ENCODE assay signal across 8 mouse cellular contexts in genomic region chr13:73271336-73272242, GRCm38 (mm10). TPM values are rescaled to one million over a fixed set of nuclear protein-coding genes. Genes with fewer than 3 reads are reported as not detected.
DNase-seq lines count a peak whose midpoint lies in the region; ATAC-seq and TF ChIP-seq lines count a peak whose summit lies in the region.

No protein-coding gene starts in this region.

- intact Hi-C loops in heart, postnatal 25 days (cut with DNase I): no loop called here
- intact Hi-C loops in left cerebral cortex, postnatal 10 days (cut with DNase I): loop anchor here (1.0 kb wide), 1 partner anchor 1311 kb away; no protein-coding TSS in a partner anchor

- peak overlapping the region; percentile 72 for H3K9ac ChIP-seq in heart, embryonic 12.5 days
- H3K9ac ChIP-seq in hindbrain, embryonic 14.5 days: peak overlapping the region; percentile 39; the same call in 1 of the 2 replicates
- H3K9ac ChIP-seq in midbrain, postnatal 0 days (replicated peaks; ENCODE audit: low read length, poor library complexity, severe bottlenecking): 0 out of 2 replicates have a peak overlapping the region, but pooled peaks have one; percentile 8

- TF ChIP-seq CTCF in midbrain, postnatal 0 days (IDR thresholded peaks at IDR 0.05): no peak

- peak overlapping the region; percentile 37 for H3K4me3 ChIP-seq in heart, embryonic 12.5 days
- peak overlapping the region; percentile 21 for H3K4me3 ChIP-seq in hindbrain, embryonic 14.5 days (replicated peaks; ENCODE audit: low read length)
- H3K4me3 ChIP-seq in midbrain, postnatal 0 days (ENCODE audit: low read depth, low read length): peak overlapping the region; percentile 31

- peak overlapping the region; percentile 71 for H3K27ac ChIP-seq in heart, embryonic 12.5 days (ENCODE audit: poor library complexity, severe bottlenecking)
- H3K27ac ChIP-seq in hindbrain, embryonic 14.5 days: no peak overlapping the region
- no peak overlapping the region for H3K27ac ChIP-seq in midbrain, postnatal 0 days (ENCODE audit: low read depth, low read length)

- H3K27me3 ChIP-seq in heart, embryonic 12.5 days (replicated peaks): peaks cover 74% of the 10 kb centered on the region
- peaks cover 82% of the 10 kb centered on the region for H3K27me3 ChIP-seq in hindbrain, embryonic 14.5 days (ENCODE audit: control insufficient read depth, insufficient read depth, low read length)
- H3K27me3 ChIP-seq in midbrain, postnatal 0 days (ENCODE audit: insufficient read depth, low read length): peaks cover 67% of the 10 kb centered on the region

- peaks cover 89% of the 10 kb centered on the region for H3K4me1 ChIP-seq in heart, embryonic 12.5 days (replicated peaks)
- H3K4me1 ChIP-seq in hindbrain, embryonic 14.5 days (replicated peaks; ENCODE audit: control insufficient read depth, insufficient read depth, low read length): peaks cover 16% of the 10 kb centered on the region
- H3K4me1 ChIP-seq in midbrain, postnatal 0 days (ENCODE audit: insufficient read depth, low read length): peaks cover 2% of the 10 kb centered on the region; the same call in 1 of the 2 replicates

- H3K36me3 ChIP-seq in heart, embryonic 12.5 days: peaks cover 11% of the 10 kb centered on the region
- no peaks in the 10 kb centered on the region for H3K36me3 ChIP-seq in hindbrain, embryonic 14.5 days (replicated peaks; ENCODE audit: control insufficient read depth, insufficient read depth)
- no peaks in the 10 kb centered on the region for H3K36me3 ChIP-seq in midbrain, postnatal 0 days (ENCODE audit: insufficient read depth, low read length)

- ATAC-seq in heart, embryonic 12.5 days (ENCODE audit: insufficient number of reproducible peaks, low FRiP score): no peak
- 0 out of 2 replicates have a peak, but pooled peaks have one; percentile 38 for ATAC-seq in hindbrain, embryonic 14.5 days (ENCODE audit: low FRiP score)
- ATAC-seq in midbrain, postnatal 0 days (ENCODE audit: low FRiP score): no peak

- 1% methylated on average over 53 of the region's 53 CpGs for WGBS in heart, embryonic 12.5 days
- WGBS in hindbrain, embryonic 14.5 days: under 1% methylated on average over 53 of the region's 53 CpGs
- WGBS in midbrain, postnatal 0 days: 1% methylated on average over 53 of the region's 53 CpGs

- no peak for DNase-seq in heart, postnatal 25 days (ENCODE audit: low spot score)
- DNase-seq in embryo, embryonic 9.5 days (ENCODE audit: extremely low spot score): peak; percentile 51
- peak; percentile 51 for DNase-seq in hindbrain, embryonic 14.5 days (ENCODE audit: low spot score)
- peak; percentile 25 for DNase-seq in midbrain, postnatal 0 days (ENCODE audit: low spot score)
- DNase-seq in adrenal gland, postnatal 4 days (ENCODE audit: low spot score in 2 of 2): no peak
- no peak for DNase-seq in urinary bladder, postnatal 10 days (ENCODE audit: low spot score)
- no peak for DNase-seq in left cerebral cortex, postnatal 10 days (ENCODE audit: extremely low spot score in 1 of 2, low spot score in 2 of 2)

- H3K4me2 ChIP-seq in heart, embryonic 12.5 days: peak overlapping the region; percentile 71
- peak overlapping the region; percentile 53 for H3K4me2 ChIP-seq in hindbrain, embryonic 14.5 days (replicated peaks)
- H3K4me2 ChIP-seq in midbrain, postnatal 0 days (ENCODE audit: low read depth, low read length, poor library complexity, severe bottlenecking): peak overlapping the region; percentile 55

- H3K9me3 ChIP-seq in heart, embryonic 12.5 days (replicated peaks): no peaks in the 10 kb centered on the region
- no peaks in the 10 kb centered on the region for H3K9me3 ChIP-seq in hindbrain, embryonic 14.5 days (ENCODE audit: control insufficient read depth, low read length)
- H3K9me3 ChIP-seq in midbrain, postnatal 0 days (ENCODE audit: low read length): no peaks in the 10 kb centered on the region

RNA-seq across cellular contexts. Expression of gene Irx4, which starts 11.3 kb away (rescaled TPM):
- 62.4 and 65.9 TPM in 2 replicates for polyA plus RNA-seq in heart, embryonic 12.5 days (2016; fragmentation: Nextera tagmentation; extraction: Ambion mirVana)
- total RNA-seq in heart, postnatal 25 days (2021): 10 to 100 TPM; 26.0 to 27.0 TPM
- polyA plus RNA-seq in hindbrain, embryonic 14.5 days (2014; fragmentation: Nextera tagmentation; extraction: Ambion mirVana): 3.9 and 4.2 TPM in 2 replicates
- 2.8 and 2.9 TPM in 2 replicates for total RNA-seq in midbrain, postnatal 0 days (2014; rRNA removed)
- polyA plus RNA-seq in midbrain, postnatal 0 days (2015; fragmentation: Nextera tagmentation; extraction: Ambion mirVana): 0.63 and 1.0 TPM in 2 replicates
- not detected for total RNA-seq in adrenal gland, postnatal 4 days (2021)
- total RNA-seq in left cerebral cortex, postnatal 10 days (2021): not detected

RNA-seq across cellular contexts. Expression of gene Mrpl36, which starts 56.7 kb away (rescaled TPM):
- polyA plus RNA-seq in heart, embryonic 12.5 days (2016; fragmentation: Nextera tagmentation; extraction: Ambion mirVana): 155 and 157 TPM in 2 replicates
- 10 to 100 TPM; 52.7 to 54.5 TPM for total RNA-seq in heart, postnatal 25 days (2021)
- 80.6 and 80.9 TPM in 2 replicates for polyA plus RNA-seq in hindbrain, embryonic 14.5 days (2014; fragmentation: Nextera tagmentation; extraction: Ambion mirVana)
- 26.8 and 40.1 TPM in 2 replicates for total RNA-seq in midbrain, postnatal 0 days (2014; rRNA removed)
- 55.1 TPM in 2 replicates for polyA plus RNA-seq in midbrain, postnatal 0 days (2015; fragmentation: Nextera tagmentation; extraction: Ambion mirVana)
- 10 to 100 TPM; 49.1 to 50.2 TPM for total RNA-seq in adrenal gland, postnatal 4 days (2021)
- 10 to 100 TPM; 27.9 to 33.6 TPM for total RNA-seq in left cerebral cortex, postnatal 10 days (2021)

RNA-seq across cellular contexts. Expression of gene Ndufs6, which starts 56.8 kb away (rescaled TPM):
- 565 and 582 TPM in 2 replicates for polyA plus RNA-seq in heart, embryonic 12.5 days (2016; fragmentation: Nextera tagmentation; extraction: Ambion mirVana)
- total RNA-seq in heart, postnatal 25 days (2021): 1,000 to 10,000 TPM; 1,182 to 1,218 TPM
- 397 and 433 TPM in 2 replicates for polyA plus RNA-seq in hindbrain, embryonic 14.5 days (2014; fragmentation: Nextera tagmentation; extraction: Ambion mirVana)
- total RNA-seq in midbrain, postnatal 0 days (2014; rRNA removed): 111 and 132 TPM in 2 replicates
- polyA plus RNA-seq in midbrain, postnatal 0 days (2015; fragmentation: Nextera tagmentation; extraction: Ambion mirVana): 477 and 509 TPM in 2 replicates
- 100 to 1,000 TPM; 168 to 169 TPM for total RNA-seq in adrenal gland, postnatal 4 days (2021)
- 100 to 1,000 TPM; 172 to 183 TPM for total RNA-seq in left cerebral cortex, postnatal 10 days (2021)

Comparison
In these comparisons a context has a peak if more than half of its experiments do, and no peak if none do; other contexts are left out.
1. H3K9ac ChIP-seq: peak in every context shown above with its lines; median percentile 72 in heart, embryonic 12.5 days; 39 in hindbrain, embryonic 14.5 days; 8 in midbrain, postnatal 0 days.
2. DNase-seq: peak in embryo, embryonic 9.5 days (single experiment), hindbrain, embryonic 14.5 days (single experiment) and midbrain, postnatal 0 days (single experiment); none in heart, postnatal 25 days (single experiment), adrenal gland, postnatal 4 days (0 of 2), urinary bladder, postnatal 10 days (single experiment) and left cerebral cortex, postnatal 10 days (0 of 2).
3. Peak in every context shown above with its lines, with median percentiles within 50 percentile points of each other: H3K4me2 ChIP-seq and H3K4me3 ChIP-seq.